Mouse (Mus musculus): Measurements from ENCODE around the gene Isoc2a.

- no peak for TF ChIP-seq CTCF (IDR thresholded peaks at IDR 0.05; ENCODE audit: control insufficient read depth, insufficient read depth, insufficient replicate concordance, low read depth, low read length)
- TF ChIP-seq POLR2A (IDR thresholded peaks at IDR 0.05; ENCODE audit: control insufficient read depth, low read depth, low read length), result no peak
These were observed 41.2 kb upstream of the Isoc2a start for GRCm38 (mm10) chr7:4835631-4836327.

All from testis, adult 2 months (tissue).